Mouse (Mus musculus): Measurements from ENCODE around the gene Tmem273.

GRCm38 (mm10) chr14:32842052-32842451 is 56.3 kb downstream of the Tmem273 start:
- TF ChIP-seq CTCF (IDR thresholded peaks at IDR 0.05; ENCODE audit: borderline replicate concordance, insufficient read depth, low read depth, low read length) (no peak), POLR2A (IDR thresholded peaks at IDR 0.05; ENCODE audit: borderline replicate concordance, insufficient read depth, low read length) (no peak)
